Mouse (Mus musculus): ENCODE results near the gene Mrpl52.

GRCm38 (mm10) chr14:54442548-54442947 lies 15.8 kb downstream of the Mrpl52 start:
- TF ChIP-seq POLR2A (IDR thresholded peaks at IDR 0.05; ENCODE audit: extremely low read depth, insufficient read depth, low read length) (no peak), CTCF (IDR thresholded peaks at IDR 0.05; ENCODE audit: extremely low read depth, insufficient read depth, low read length) (no peak)

All from cortical plate, adult 2 months (tissue).